Mouse (Mus musculus) bone marrow macrophage, adult 2 months (primary cell): Measurements from ENCODE around the gene Hpd. TPM values are rescaled to one million over a fixed set of nuclear protein-coding genes. Genes with fewer than 3 reads are reported as not detected.

Source experiments
- H3K27ac ChIP-seq: 2 replicates; pipeline ENCODE4 v1.5.1; 2012; ENCODE audit warnings: low read depth, low read length; ENCODE audit not compliant: insufficient read depth
- H3K4me1 ChIP-seq: 2 replicates; pipeline ENCODE4 v1.6.1; 2012; ENCODE audit warnings: low read length; ENCODE audit not compliant: control insufficient read depth, insufficient read depth
- H3K4me3 ChIP-seq: 2 replicates; pipeline ENCODE4 v1.5.1; 2012; ENCODE audit warnings: mild to moderate bottlenecking, low read length, moderate library complexity; ENCODE audit not compliant: insufficient read depth
- CTCF ChIP-seq: IDR thresholded peaks from 2 replicates; pipeline ENCODE4 v1.5.1; 2012; ENCODE audit warnings: low read depth, mild to moderate bottlenecking, low read length, moderate library complexity
- POLR2A ChIP-seq: IDR thresholded peaks from 2 replicates; pipeline ENCODE4 v1.6.1; 2012; ENCODE audit warnings: mild to moderate bottlenecking, low read depth, low read length, borderline replicate concordance
- polyA plus RNA-seq: library from polyadenylated mRNA; stranded (reverse); fragments of >200 nt; gene quantifications from 2 replicates; pipeline ENCODE4 v1.2.4, GENCODE M21; 2012; ENCODE audit not compliant: missing spikeins, insufficient read depth, insufficient read length

Gene Hpd
- polyA plus RNA-seq, 1 experiment: not detected

GRCm38 (mm10) chr5:123143251-123143970, 39.1 kb downstream of the Hpd start:
- Histone ChIP-seq H3K4me1 (peaks cover 5% of the 10 kb centered on the region), H3K27ac (peak overlapping the region; percentile 48), H3K4me3 (peak overlapping the region; percentile 67)
- TF ChIP-seq CTCF (no peak), POLR2A (no peak)

- TF ChIP-seq POLR2A (no peak), CTCF (no peak)
- peaks cover 5% of the 10 kb centered on the region for H3K4me1 ChIP-seq
- peak within 1 kb of the TSS; percentile 96 for H3K27ac ChIP-seq
- H3K4me3 ChIP-seq: peak within 1 kb of the TSS; percentile 67
These were observed 40.1 kb downstream of the Hpd start, which contains the start of gene Setd1b for GRCm38 (mm10) chr5:123142161-123143157. Setd1b (plus strand) TSS chr5:123142193.

- no peak for TF ChIP-seq POLR2A
- no peak for TF ChIP-seq CTCF
- peak overlapping the region; percentile 67 for H3K4me3 ChIP-seq
- H3K4me1 ChIP-seq: peaks cover 7% of the 10 kb centered on the region
- H3K27ac ChIP-seq: peak overlapping the region; percentile 96
These were observed 40.9 kb downstream of the Hpd start for GRCm38 (mm10) chr5:123141555-123142160.

GRCm38 (mm10) chr5:123140694-123141554, 41.6 kb downstream of the Hpd start:
- peak overlapping the region; percentile 96 for H3K27ac ChIP-seq
- peaks cover 7% of the 10 kb centered on the region for H3K4me1 ChIP-seq
- TF ChIP-seq POLR2A: peak; percentile 60; the same call in 1 of the 2 replicates
- TF ChIP-seq CTCF: no peak
- H3K4me3 ChIP-seq: peak overlapping the region; percentile 67

GRCm38 (mm10) chr5:123139722-123140627, 42.6 kb downstream of the Hpd start:
- peak overlapping the region; percentile 73 for H3K4me3 ChIP-seq
- H3K27ac ChIP-seq: peak overlapping the region; percentile 99
- TF ChIP-seq POLR2A (no peak), CTCF (no peak)
- H3K4me1 ChIP-seq: peaks cover 7% of the 10 kb centered on the region

GRCm38 (mm10) chr5:123138953-123139721, 43.4 kb downstream of the Hpd start:
- Histone ChIP-seq H3K4me3 (peak overlapping the region; percentile 73), H3K4me1 (peaks cover 9% of the 10 kb centered on the region), H3K27ac (peak overlapping the region; percentile 99)
- TF ChIP-seq POLR2A: no peak
- no peak for TF ChIP-seq CTCF

GRCm38 (mm10) chr5:123138230-123138911, 44.2 kb downstream of the Hpd start:
- H3K27ac ChIP-seq: peak overlapping the region; percentile 99
- H3K4me1 ChIP-seq: peaks cover 9% of the 10 kb centered on the region
- H3K4me3 ChIP-seq: peak overlapping the region; percentile 73
- no peak for TF ChIP-seq CTCF
- TF ChIP-seq POLR2A: no peak
